Mouse (Mus musculus) spleen, postnatal 10 days (tissue): ENCODE measurements around the gene Olfr1110.
"Not testable (repeated sequence)": the region's sequence is repeated elsewhere in the genome, so short reads cannot be mapped to it uniquely, and the experiment has no call there.

Experiments
- DNase-seq, 2 experiments: peaks; one replicate each; pipeline ENCODE4 v3.0.0; 2021 to 2022; ENCODE audit warnings: low spot score in 2 of 2

Gene Olfr1110

DNA sequence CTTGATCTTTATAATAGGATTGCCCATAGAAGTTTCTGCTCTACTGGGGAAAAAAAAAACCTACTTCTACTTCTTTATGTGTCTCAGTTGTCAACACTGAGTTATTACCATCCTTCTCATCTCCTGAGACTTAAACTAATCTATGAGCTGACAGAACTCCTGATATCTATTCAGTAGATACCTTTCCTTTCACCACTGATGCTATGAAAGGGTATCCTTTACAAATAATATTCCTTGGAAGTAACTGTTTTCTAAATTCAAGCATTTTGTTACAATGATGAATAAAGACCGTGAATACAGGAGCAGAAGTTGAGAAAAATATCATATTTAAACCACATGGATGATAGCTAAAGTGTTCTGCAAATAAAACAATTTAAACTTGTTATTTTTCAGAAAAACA is at the start of gene Olfr1110:
Gene Olfr1110 (minus strand): TSS at position 101 of the 400 bp plus-strand sequence.
- DNase-seq = no peak

DNA sequence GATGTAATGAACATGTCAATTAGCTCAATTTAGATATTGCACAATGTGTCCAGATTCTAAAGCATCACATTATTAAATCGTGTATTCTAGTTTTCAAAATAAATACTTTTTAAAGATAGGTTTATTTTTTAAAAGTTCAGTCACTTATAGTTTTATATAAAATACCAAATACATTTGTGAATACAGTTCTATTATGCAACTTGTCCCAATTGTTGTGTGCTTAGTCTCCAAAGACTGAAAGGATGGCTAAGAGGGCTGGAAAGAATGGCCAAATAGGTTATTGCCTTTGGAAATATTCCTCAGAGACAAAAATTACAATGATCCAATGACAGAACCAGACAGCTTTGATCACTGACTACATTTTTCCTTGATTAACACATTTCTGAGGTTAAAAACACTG is 47.4 kb upstream of the Olfr1110 start, which contains the start of gene Olfr1112:
Gene Olfr1112 (plus strand): TSS at position 301 of the 400 bp plus-strand sequence.
- DNase-seq = no peak

DNA sequence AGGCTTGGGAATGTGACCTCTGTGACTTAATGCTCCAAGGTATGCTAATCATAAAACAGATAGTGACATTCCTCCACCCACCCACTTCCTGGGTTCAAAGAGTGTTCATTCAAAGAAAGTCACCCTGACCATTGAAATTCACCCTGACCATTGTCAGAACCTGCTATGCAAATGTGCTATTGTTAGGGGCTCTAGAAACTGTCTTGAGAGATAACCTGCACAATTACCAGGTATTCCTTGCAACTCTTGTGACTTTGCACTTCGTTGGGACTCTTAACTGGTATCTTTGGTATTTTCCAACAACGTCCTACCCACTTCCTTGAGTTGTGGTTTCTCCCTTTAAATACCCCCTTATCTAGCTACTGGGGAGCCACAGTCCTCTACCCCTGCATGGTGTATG is 27.6 kb upstream of the Olfr1110 start:
- not testable (repeated sequence) for DNase-seq

DNA sequence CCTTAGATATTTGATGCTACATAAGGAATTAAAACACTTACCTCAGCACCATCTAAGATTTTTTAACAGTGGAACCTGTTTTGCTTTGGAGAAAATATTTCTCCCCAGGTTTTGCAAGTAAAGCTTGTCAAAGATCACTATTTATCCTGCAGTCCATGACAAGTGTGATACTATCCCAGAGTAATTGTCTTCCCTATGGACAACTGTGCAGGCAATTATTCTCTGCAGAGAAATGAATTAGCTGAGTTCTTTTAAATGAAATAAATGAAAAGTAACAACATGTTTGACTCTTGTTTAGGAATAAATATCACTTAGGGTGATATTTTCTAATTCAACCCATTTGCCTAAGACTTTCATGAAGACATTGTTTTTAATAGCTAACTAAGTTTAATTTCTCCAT is 12.4 kb upstream of the Olfr1110 start, which contains the start of gene Olfr1111:
Gene Olfr1111 (minus strand): TSS at position 101 of the 400 bp plus-strand sequence.
- DNase-seq = no peak

DNA sequence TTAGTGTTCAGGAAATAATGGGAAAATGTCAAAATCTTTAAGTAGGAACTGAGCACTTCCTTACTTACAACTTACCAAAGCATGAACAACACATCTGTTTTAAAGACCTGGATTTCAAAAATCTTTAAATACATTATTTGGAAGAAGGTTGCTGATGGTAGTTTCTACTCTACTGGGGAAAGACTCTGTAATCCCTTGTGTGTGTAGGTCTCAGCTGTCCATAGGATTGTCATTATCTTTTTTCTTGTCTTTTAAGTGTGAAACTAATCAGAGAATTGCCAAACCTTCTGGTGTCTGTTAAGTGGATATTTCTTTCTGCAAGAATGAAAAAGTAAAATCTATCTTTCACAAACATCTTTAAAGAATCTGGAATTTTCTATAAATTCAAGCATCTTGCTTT is 25.6 kb downstream of the Olfr1110 start, which contains the start of gene Olfr259:
Gene Olfr259 (minus strand): TSS at position 101 of the 400 bp plus-strand sequence.
- DNase-seq = no peak

DNA sequence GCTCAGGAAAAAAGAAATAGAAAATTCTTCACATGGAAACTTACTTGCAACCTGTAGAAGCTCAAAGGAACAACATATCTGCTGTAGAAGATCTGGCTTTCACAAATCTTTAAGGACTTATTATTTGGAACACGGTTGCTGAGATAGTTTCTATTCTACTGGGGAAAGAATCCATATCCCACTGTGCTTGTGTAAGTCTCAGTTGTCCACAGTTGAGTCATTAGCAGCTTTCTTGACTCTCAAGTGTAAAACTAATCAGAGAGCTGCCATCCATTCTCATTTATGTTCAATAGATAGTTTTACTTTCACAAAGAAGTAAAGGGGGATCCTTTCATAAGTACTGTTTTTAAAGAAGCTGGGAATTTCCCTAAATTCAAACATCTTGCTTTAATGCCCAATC is 44.2 kb downstream of the Olfr1110 start, which contains the start of gene Olfr1109:
Gene Olfr1109 (minus strand): TSS at position 101 of the 400 bp plus-strand sequence.
- no peak for DNase-seq
